Mouse (Mus musculus): Measurements from ENCODE around the gene Arnt2. TPM values are rescaled to one million over a fixed set of nuclear protein-coding genes. Genes with fewer than 3 reads are reported as not detected.

Arnt2 gene
- total RNA-seq, 2 experiments from 2014 or later, result 1.1 to 2.0 TPM

DNA sequence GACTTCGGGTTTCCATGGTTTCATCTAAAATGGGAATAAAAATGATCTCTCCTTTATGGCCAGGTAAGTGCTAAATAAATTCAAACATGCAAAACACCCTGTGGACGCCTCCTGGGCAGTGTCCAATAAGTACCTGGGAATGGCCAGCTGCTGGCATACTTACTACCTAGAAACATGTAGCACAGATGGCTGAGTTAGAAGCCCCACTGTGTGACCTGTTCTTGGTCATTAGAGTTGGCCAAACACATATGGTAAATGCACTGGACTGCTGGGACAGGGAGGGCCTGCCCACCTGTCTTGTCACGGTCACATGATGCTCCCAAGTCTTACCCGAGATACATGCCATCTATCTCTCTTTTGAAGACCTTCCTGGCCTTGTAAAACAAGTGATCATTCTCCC lies 149.6 kb downstream of the Arnt2 start:
- DNase-seq, result no peak
- intact Hi-C loops (cut with DNase I; ENCODE audit: low total_unique reads), result no loop called here

DNA sequence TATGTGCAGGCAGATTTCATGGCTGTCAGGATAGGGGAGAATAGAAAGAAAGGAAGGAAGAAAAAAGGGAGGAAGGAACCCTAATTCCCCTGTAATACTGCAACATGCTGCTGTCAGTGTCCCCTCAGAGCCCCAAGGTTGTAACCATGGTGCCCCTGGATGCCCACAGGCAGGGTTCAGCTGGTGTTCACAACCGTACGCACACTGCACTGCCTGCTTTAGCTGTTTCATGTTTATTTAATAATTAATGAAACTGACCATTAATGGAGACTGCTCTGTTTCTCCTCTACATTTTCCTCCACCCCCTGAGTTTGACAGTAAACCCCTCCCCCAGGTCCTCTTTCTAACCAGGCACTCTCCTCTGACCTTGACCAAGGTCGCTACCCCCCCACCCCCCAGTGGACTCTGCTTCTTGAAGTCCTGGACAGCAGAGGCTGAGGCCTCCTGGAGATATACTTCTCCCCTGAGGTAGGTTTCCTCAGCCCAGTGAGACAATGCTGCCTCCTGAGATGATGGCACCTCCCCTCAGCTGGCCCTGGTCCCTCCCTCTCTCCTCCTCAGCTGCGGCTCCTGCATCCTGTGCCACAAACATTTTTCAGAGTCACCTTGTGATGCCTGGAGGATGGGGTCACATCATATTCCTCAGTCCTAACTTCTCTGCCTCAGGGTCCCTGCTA lies 150.5 kb downstream of the Arnt2 start:
- intact Hi-C loops (cut with DNase I; ENCODE audit: low total_unique reads), result no loop called here
- DNase-seq, result no peak

DNA sequence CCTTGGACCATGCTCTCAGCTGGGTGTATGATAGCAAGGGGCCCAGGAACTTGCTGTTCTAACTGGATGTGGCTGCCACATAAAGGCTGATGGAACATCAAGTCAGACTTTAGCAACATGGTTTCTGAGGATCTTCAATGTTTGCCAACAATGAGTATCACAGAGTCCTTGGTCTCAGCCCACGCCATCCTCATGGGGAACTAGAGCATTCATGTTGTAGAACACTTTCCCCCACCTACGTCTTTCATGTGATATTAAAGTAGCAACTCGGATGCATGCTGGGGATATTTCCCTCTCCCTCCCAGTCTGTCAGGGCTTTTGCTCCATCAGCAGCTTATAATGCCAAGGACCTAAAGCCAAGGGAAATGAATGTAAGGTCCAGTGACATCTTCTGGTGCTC lies 153.3 kb downstream of the Arnt2 start:
- intact Hi-C loops (cut with DNase I; ENCODE audit: low total_unique reads), result no loop called here

DNA sequence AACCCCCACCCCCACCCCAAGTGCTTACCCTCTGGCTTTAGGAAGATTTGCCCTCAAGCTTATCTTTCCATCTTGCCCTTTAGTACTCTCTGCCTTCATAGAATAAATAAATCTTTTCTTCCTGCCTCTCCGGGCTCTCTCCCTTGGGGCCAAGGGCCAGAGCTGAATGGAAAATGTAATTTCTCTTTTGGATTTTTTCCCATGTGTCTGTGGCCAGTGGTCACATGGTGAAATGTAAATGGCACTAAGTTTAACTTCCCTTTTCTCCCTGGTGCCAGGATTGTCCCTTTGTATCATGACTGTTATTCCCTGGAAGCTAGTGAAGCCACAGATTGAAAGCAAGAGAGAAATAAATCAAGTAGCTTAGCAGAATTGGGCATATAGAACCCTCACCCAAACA lies 153.7 kb downstream of the Arnt2 start:
- no peak for DNase-seq
- intact Hi-C loops (cut with DNase I; ENCODE audit: low total_unique reads), result no loop called here

More for the DNA sequence above, 153.3 kb downstream of the Arnt2 start:
- no peak for DNase-seq

DNA sequence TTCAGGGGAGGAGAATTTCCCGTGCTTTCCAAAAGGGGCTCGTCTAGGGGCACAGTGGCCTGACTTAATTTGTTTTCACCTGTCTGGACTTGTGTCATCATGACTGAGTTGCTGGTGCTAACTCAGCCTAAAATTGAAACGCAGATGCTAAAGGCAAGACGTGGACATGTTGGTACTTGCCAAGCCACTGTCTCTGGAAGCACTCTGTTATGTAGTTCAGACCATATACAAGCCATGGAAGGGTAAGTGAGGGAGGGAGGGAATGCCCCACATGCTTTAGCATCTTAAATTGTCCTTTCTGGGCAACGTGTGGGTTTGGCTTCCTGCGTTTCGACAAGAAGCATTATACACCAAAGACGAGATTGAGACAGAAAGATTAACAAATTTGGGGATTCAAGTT lies 155.1 kb downstream of the Arnt2 start:
- intact Hi-C loops (cut with DNase I; ENCODE audit: low total_unique reads), result no loop called here
- DNase-seq, result no peak

DNA sequence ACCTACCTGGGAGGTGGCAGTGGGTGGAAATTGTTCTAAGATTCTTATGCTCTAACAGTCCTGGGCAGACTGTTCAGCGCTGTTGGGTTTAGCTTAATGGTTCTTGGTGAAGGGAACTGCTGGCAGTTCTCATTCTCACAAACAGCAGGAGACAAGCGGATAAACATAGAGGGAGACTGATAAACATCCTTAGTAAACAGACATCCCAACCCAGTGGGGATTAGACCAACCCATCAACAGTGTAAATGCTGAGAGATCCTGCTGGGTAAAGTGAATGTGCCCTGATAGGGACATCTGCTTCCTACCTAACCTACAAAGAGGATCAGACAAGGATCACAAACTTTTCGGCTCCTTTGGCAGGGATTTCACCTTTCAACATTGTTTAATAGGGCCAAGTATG lies 155.7 kb downstream of the Arnt2 start:
- intact Hi-C loops (cut with DNase I; ENCODE audit: low total_unique reads), result no loop called here
- DNase-seq, result no peak

DNA sequence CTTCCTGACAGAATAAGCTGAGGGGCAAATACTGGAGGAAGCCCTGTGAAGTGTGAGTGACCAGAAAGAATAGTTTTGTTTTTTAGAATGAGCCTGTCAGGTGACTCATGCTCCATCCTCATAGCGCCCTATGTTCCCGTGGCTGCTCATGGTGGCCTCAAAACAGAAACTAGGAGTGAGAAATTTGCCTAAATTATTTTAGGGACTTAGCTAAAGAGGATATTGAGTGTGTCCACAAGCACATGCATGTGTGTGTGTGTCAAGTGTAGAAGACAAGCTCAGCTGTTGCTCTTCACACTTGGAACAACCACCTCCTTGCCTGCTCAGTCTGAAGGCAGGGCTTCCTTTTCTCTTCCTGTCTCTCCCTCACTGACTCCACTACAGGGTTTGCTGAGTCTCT lies 158.3 kb downstream of the Arnt2 start:
- no peak for DNase-seq
- intact Hi-C loops (cut with DNase I; ENCODE audit: low total_unique reads), result no loop called here

DNA sequence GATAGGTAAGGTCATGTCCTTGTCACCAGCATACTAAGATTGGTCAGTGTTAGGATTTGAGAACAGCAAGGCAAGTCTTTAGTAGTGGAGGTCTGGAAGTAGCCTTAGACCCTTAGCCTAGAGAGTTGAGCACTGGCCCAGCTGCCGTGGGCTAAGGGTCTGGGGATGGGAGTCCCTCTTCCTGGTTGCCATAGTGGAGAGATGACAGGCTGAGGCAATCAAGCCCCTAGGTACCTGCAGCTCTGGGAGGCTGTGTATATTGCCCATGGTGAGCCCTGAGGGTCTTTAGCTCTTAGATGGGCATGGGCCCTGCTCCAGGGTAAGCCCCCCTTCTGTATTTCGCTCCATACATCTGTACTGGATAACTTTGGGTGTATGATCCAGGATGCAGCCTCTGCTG lies 159.2 kb downstream of the Arnt2 start:
- intact Hi-C loops (cut with DNase I; ENCODE audit: low total_unique reads), result no loop called here
- DNase-seq, result no peak

DNA sequence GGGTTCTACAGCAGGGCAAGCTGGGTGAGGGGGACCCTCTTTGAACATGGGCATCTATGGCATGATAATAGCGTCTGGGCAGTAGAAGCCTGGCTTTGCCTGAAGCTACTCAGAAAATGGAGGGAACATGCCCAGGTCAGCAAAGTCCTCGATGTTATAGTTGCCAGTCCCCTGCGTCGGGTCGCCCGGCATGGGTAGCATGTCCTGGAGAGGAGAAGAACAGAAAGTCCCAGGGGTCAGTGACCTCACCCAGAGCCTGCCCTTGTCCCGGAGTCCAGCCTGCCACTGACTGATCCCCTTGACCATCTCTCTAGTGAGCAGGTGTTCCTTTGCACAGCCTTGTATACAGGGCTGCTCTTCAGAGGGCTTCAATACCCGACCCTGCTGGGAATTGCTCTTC lies 160.0 kb downstream of the Arnt2 start:
- DNase-seq, result no peak
- intact Hi-C loops (cut with DNase I; ENCODE audit: low total_unique reads), result no loop called here

DNA sequence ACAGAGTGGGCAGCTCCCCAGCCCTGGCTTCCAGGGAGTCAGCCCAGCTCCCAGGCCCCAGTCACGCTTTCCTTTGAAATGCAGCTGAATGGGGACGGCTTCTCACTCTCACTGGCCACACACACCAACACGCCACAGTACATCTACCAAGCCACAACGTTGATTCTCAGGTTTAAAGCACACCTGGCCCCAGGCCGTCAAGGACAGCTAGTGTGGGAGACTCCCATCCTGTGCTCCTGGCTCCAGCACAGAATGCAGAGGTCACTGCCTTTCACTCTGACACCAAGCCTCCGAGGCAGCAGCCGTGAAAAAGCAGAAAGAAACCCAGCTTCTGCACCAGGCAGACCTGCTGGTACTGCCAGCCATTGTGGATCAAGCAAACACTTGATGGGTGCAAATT lies 160.6 kb downstream of the Arnt2 start:
- DNase-seq, result no peak
- intact Hi-C loops (cut with DNase I; ENCODE audit: low total_unique reads), result no loop called here

DNA sequence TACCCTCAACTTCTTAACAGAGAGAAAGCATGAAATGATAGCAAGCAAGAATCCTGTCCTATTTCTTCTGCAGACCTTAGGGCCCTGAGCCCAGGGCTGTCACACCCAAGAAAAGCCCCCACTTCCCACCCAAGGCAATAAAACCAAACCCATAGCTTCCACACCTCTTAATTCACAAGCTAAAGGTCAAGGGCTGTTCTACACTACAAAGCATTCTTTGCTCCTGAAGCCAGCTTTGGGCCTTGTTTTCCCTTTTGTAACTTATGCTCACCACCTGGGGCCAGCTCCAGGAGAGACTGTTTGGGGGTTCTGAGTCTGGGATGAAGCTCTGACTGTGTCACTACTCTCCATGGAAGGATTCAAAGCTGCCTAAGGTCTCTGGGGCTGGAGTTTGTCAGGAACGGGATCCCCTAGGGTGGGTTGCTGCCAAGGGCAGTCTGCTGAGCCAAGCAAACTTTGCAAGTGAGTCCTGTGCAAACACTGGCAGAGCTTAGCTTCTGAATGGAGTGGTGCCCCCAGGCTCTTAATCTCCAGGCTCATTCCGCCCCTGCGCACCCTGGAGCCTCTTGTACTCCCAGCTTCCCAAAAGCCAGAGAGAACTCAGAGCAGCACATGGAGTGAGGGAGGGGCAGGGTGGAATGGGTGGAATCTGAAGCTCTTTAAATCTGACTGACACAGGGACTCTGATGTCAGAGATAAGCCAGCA lies 161.9 kb downstream of the Arnt2 start:
- intact Hi-C loops (cut with DNase I; ENCODE audit: low total_unique reads), result no loop called here
- DNase-seq, result no peak

DNA sequence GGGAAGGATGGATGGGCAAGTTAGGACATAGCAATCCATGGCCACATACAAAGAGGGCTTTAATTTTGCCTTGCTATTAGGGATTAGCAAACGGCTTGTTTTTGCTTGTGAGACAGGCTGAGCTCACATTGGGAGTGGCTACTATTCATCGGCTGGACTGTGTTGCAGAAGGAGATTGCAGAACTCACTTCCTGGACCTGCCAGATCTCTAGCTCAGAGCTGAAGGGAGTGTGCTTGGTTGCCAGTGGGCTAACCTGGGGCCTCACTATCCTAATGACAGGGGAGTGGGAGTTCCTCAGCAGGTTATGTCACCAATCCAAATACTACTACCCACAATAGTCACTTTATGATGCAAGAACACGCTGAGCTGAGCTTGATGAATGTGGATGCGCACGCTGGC lies 163.1 kb downstream of the Arnt2 start:
- intact Hi-C loops (cut with DNase I; ENCODE audit: low total_unique reads), result no loop called here
- no peak for DNase-seq

DNA sequence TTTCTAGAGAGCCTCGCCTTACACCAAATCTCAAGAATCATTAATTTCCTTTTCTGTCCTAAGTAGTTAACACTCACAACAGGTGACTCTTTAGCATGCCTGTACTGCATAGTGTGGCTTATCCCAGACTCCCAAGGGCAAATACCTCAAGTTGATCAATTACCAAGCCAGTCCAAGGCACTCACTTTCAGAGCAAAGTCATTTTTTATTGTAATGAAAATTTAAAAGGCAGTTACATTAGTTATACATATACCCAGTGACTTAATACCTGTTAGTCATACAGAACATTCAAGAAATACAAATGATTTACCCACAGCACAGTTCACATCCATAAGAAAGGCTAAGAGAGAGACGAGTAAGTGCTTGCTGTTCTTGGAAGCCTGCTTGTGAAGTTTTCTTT lies 163.9 kb downstream of the Arnt2 start:
- intact Hi-C loops (cut with DNase I; ENCODE audit: low total_unique reads), result no loop called here
- DNase-seq, result no peak

DNA sequence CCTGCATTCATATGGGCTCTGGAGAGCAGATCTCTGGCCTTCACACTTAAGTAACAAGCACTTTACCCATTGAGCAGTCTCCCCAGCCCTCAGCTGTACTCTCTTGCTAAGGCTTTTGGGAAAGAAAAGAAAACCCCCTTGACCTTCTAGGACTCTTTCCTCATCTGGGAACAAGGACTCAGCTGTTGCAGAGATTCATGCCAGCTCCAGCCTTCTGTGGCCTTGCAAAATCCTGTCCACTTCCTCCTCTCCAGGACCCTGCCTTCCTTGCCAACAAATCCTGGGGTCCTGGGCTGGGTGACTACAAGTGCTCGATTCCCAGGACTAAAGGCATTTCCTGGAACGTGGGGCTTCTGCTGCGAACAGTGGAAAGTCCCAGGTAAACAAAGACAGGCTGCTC lies 169.6 kb downstream of the Arnt2 start:
- no peak for DNase-seq
- intact Hi-C loops (cut with DNase I; ENCODE audit: low total_unique reads), result no loop called here

DNA sequence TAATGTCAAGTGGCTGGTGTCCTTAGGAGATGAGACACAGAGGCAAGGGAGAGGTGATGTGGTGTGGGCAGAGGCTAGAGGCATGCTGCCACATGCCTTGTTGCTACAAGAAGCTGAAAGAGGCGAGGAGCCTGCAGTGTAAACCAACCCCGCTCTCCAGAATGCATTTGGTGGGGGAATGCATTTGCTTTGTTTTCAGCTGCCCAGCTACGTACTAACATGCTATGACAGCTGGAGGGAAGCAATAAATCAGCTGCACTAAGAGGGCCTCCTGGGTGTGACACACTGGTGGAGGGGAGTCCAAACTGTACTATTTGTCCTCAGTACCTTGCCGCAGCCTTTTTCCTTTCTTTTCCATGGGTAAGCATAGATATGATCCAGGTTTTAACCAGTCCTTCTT lies 172.3 kb downstream of the Arnt2 start:
- intact Hi-C loops (cut with DNase I; ENCODE audit: low total_unique reads), result no loop called here
- no peak for DNase-seq

DNA sequence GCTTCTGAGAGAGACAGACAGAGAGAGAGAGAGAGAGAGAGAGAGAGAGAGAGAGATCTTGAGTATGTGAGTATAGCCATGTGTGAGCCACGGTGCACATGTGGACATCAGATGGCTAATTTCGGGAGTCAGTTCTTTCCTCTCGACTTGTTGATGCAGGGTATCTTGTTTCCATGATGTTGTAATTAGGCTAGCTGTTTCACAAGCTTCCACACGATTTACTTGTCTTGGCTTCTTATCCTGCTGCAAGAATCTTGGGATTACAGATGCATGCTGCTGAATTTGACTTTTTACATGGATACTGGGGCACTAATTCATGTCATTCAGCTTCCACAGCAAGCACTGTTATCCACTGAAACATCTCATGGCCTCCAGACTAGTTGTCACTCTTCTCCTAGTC lies 178.6 kb downstream of the Arnt2 start:
- no peak for DNase-seq
- intact Hi-C loops (cut with DNase I; ENCODE audit: low total_unique reads), result no loop called here

DNA sequence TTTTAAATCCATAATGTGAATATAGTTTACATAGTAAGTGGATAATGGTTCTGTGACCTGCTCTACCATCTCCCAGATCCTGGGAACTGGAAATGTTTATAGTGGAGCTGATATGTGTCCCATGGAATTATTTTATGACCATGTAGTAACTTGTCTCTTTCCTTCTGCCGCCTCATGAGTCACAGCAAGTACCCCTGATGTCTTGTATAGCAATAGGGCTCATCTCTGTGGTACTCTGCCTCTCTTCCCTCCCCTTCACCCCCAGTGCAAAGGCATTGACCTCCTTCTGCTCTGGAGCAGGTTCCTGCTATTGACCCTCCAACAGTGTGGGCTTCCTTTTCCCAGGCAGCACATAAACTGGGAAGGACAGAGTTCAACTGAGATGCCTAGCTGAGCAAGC lies 182.3 kb downstream of the Arnt2 start:
- intact Hi-C loops (cut with DNase I; ENCODE audit: low total_unique reads), result no loop called here
- no peak for DNase-seq

DNA sequence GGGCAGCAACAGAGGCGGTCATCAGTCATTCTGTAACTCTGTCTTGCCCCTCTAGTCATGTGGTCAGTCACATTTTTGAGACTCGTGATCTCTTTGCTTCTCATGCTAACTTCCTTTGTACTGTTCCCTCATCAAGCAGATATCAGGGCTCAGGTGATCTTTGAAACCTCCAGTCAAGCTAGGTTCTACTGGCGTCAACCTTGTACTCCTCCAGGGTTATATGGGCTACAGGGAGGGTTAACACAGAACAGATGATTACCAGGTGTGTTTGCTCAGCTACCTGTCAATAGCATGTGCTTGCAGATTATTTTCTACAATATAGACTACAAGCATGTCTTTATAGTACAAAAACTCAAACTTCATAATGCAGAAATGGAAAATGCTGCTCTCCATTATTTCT lies 183.1 kb downstream of the Arnt2 start:
- intact Hi-C loops (cut with DNase I; ENCODE audit: low total_unique reads), result no loop called here
- no peak for DNase-seq

DNA sequence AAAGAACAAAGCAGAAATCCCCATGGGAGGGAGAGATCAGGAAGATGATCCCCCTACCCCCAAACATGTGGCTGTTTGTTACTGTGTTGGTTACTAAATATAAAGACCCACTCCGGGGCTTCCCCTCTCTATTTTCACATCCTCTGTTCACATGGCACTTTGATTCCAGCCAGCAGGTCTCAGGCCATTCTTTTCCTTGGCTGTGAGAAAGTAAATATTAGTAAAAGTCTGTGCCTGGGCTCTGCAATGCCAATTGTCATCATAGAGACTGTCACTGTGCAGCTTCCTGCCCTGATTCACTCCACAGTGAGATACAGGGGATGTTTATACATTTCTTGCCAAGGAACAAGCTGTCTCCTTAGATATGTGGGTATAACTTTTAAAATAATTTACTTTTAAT lies 197.9 kb downstream of the Arnt2 start:
- DNase-seq, result no peak
- intact Hi-C loops (cut with DNase I; ENCODE audit: low total_unique reads), result no loop called here

DNA sequence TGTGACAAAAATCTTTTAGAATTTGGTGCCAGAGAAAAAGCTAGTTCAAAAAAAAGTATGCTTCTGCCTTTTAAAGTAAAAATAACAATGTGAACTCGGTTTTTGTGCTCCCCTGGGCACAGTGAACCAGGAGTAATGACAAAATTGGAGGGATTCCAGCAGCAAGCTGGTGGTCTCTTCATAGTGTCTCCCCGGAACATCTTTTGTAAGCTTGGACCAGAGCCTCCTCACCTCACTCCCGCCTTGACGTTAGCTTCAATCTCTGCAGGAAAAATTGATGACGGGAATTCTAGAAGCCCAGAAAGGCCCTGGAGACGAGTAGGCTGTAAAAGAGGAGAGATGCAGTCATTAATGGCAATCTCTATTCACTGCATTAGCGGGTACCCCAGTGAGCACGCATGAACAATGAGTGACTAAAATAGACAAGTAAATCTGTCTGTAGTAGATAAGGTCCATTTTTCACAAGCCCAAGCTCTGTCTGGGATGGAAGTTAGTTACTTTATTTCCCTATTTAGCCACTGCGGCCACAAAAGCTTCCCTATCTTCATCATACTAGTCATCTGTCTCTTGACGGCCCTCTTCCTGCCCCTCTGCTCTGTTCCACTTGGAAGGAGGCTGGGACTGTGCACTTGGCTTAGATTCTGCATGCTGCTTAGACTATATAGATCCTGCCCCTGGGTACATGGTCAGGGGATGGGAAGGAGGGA lies 199.2 kb downstream of the Arnt2 start:
- intact Hi-C loops (cut with DNase I; ENCODE audit: low total_unique reads), result no loop called here
- DNase-seq, result no peak

DNA sequence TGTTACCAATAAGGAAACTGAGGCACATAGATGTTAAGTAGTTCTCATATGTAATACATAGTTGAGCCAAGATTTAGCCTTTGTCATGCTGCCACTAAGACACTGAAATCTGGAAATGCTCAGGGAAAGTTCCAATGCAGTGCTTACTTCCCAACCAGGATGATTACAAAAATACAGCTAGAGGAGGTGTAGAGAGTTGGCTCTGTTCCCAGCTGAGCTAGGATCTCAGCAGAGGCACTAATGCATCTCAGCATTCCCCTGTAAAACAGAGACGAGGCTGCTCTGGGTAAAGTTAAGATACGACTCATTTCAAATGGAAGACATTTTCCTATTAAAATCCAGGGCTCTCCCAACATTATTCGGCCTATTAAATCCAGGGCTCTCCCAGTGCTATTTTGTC lies 206.0 kb downstream of the Arnt2 start:
- intact Hi-C loops (cut with DNase I; ENCODE audit: low total_unique reads), result no loop called here
- DNase-seq, result no peak

Measured in gastrocnemius, postnatal 14 days (tissue).